Mouse (Mus musculus): ENCODE results near the gene Olfr301. TPM values are rescaled to one million over a fixed set of nuclear protein-coding genes. Genes with fewer than 3 reads are reported as not detected.

Gene Olfr301
- not detected in 2 replicates for polyA plus RNA-seq (2016; fragmentation: Nextera tagmentation; extraction: Ambion mirVana)

DNA sequence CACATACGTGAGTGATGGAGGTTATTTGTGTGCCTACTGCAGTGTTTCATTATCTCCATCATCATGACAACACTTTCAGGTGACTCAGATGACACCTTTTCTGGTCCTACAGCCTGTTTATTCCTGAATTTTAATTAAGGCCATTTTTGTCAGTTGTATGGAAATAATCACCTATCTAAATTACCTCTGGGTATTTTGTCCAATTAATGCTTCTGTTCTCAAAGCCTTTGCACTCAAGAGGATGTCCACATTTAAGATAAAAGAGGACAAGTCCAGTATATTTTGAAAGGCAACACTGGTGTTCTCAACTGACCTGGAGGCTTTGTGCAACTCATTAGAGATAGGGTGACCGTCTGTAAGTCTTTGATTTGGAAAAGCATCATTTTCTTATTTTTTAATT lies at the start of gene Olfr301:
Olfr301 (plus strand) TSS at position 301 of the 400 bp plus-strand sequence.
- Histone ChIP-seq H3K4me1 (replicated peaks) (no peaks in the 10 kb centered on the region), H3K9me3 (no peaks in the 10 kb centered on the region), H3K27ac (no peak within 1 kb of the TSS), H3K27me3 (ENCODE audit: insufficient read depth, poor library complexity, severe bottlenecking) (no peaks in the 10 kb centered on the region), H3K4me3 (no peak within 1 kb of the TSS), H3K36me3 (no peaks in the 10 kb centered on the region)
- WGBS = 87% methylated on average over 2 of the region's 2 CpGs
- DNase-seq (ENCODE audit: low spot score) = no peak

- DNase-seq (ENCODE audit: low spot score) = no peak
- H3K4me1 ChIP-seq (replicated peaks) = no peaks in the 10 kb centered on the region
- H3K9me3 ChIP-seq = no peaks in the 10 kb centered on the region
- H3K36me3 ChIP-seq = no peaks in the 10 kb centered on the region
- H3K4me3 ChIP-seq = no peak within 1 kb of the TSS
- no peaks in the 10 kb centered on the region for H3K27me3 ChIP-seq (ENCODE audit: insufficient read depth, poor library complexity, severe bottlenecking)
- WGBS = 83% methylated on average over 1 of the region's 1 CpGs
- H3K27ac ChIP-seq = no peak within 1 kb of the TSS
Observed at GRCm38 (mm10) chr7:86366828-86367227, 36.8 kb upstream of the Olfr301 start, which contains the start of gene Olfr305. Gene Olfr305, minus strand, starts transcription at chr7:86366928.

DNA sequence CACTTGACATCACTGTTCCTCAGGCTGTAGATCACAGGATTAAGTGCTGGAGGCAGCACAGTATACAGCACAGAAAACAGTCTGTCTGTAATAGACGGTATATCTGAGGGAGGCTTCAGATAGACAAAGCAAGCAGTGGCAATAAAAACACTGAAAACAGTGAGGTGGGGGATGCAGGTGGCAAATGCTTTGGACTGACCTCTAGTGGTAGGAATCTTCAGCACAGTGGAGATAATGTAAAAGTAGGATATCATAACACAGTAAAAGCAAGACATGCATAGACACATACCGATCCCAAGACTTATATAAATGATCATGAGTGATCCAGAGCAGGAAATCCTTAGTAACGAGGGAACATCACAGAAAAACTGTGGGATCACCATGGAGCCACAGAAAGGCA lies 17.9 kb upstream of the Olfr301 start:
- no peaks in the 10 kb centered on the region for H3K27me3 ChIP-seq (ENCODE audit: insufficient read depth, poor library complexity, severe bottlenecking)
- no peaks in the 10 kb centered on the region for H3K36me3 ChIP-seq
- H3K4me3 ChIP-seq = no peak overlapping the region
- 76% methylated on average over 3 of the region's 3 CpGs for WGBS
- DNase-seq (ENCODE audit: low spot score) = no peak
- H3K4me1 ChIP-seq (replicated peaks) = no peaks in the 10 kb centered on the region
- no peak overlapping the region for H3K27ac ChIP-seq
- H3K9me3 ChIP-seq = no peaks in the 10 kb centered on the region

DNA sequence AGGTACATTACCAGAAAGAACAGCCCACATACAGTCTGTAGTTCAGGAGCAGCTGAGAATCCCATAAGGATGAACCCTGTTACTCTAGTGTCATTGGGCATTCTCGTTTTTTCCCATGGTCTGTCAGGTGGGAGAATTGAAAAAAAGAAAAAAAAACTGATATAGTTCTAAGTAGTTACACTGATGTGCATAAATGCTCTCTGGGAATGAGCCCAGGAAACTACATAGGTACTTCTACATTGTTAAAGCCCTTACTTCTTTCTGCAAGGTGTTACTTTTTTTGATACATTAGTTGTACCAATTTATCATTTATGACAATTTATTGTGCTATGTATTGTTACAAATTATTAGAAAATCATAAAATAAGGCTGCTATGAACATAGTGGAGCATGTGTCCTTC lies 17.1 kb upstream of the Olfr301 start, which contains the start of gene Olfr304:
Olfr304 (minus strand) TSS at position 101 of the 400 bp plus-strand sequence.
- Histone ChIP-seq H3K27ac (no peak within 1 kb of the TSS), H3K4me3 (no peak within 1 kb of the TSS), H3K4me1 (replicated peaks) (no peaks in the 10 kb centered on the region), H3K9me3 (no peaks in the 10 kb centered on the region), H3K27me3 (ENCODE audit: insufficient read depth, poor library complexity, severe bottlenecking) (no peaks in the 10 kb centered on the region), H3K36me3 (no peaks in the 10 kb centered on the region)
- 71% methylated on average over 1 of the region's 1 CpGs for WGBS
- no peak for DNase-seq (ENCODE audit: low spot score)

GRCm38 (mm10) chr7:86397689-86398088 lies 6.0 kb upstream of the Olfr301 start, which contains the start of gene Olfr303:
Gene Olfr303, minus strand, starts transcription at chr7:86397789.
- H3K9me3 ChIP-seq = no peaks in the 10 kb centered on the region
- no peaks in the 10 kb centered on the region for H3K36me3 ChIP-seq
- H3K4me1 ChIP-seq (replicated peaks) = no peaks in the 10 kb centered on the region
- H3K27me3 ChIP-seq (ENCODE audit: insufficient read depth, poor library complexity, severe bottlenecking) = no peaks in the 10 kb centered on the region
- H3K27ac ChIP-seq = no peak within 1 kb of the TSS
- no peak for DNase-seq (ENCODE audit: low spot score)
- H3K4me3 ChIP-seq = no peak within 1 kb of the TSS

DNA sequence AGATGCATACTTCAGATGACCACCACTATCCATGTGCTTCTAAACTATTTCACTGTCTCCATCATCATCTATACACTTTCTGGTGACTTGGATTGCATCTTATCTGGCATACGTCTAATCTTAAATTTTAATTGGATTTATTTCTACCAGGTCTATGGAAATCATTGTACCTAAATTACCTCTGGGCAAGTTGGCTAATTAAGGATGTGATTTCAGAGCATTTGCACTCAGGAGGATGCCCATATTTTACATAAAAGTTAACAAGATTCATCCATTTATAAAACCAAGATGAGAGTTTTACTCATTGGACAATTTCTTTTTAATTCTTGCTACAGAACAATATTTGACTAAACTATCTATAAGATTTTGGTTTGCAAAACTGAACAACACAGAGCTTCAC lies 56.0 kb downstream of the Olfr301 start, which contains the start of gene Olfr299:
Olfr299 (plus strand) TSS at position 301 of the 400 bp plus-strand sequence.
- H3K9me3 ChIP-seq = no peaks in the 10 kb centered on the region
- DNase-seq (ENCODE audit: low spot score) = no peak
- no peaks in the 10 kb centered on the region for H3K27me3 ChIP-seq (ENCODE audit: insufficient read depth, poor library complexity, severe bottlenecking)
- WGBS = 91% methylated on average over 1 of the region's 1 CpGs
- H3K4me3 ChIP-seq = no peak within 1 kb of the TSS
- H3K27ac ChIP-seq = no peak within 1 kb of the TSS
- no peaks in the 10 kb centered on the region for H3K4me1 ChIP-seq (replicated peaks)
- no peaks in the 10 kb centered on the region for H3K36me3 ChIP-seq

Other genes with a start within 250 kb of the Olfr301 start
- gene Vmn2r75, start 232.1 kb upstream of the Olfr301 start, polyA plus RNA-seq (2016; fragmentation: Nextera tagmentation; extraction: Ambion mirVana) = not detected in 2 replicates
- not detected in 2 replicates for gene Vmn2r76, start 157.5 kb upstream of the Olfr301 start, polyA plus RNA-seq (2016; fragmentation: Nextera tagmentation; extraction: Ambion mirVana)
- gene Olfr310, start 126.7 kb upstream of the Olfr301 start, polyA plus RNA-seq (2016; fragmentation: Nextera tagmentation; extraction: Ambion mirVana) = not detected in 2 replicates
- gene Olfr309, start 90.1 kb upstream of the Olfr301 start, polyA plus RNA-seq (2016; fragmentation: Nextera tagmentation; extraction: Ambion mirVana) = not detected in 2 replicates
- gene Olfr308, start 78.2 kb upstream of the Olfr301 start, polyA plus RNA-seq (2016; fragmentation: Nextera tagmentation; extraction: Ambion mirVana) = not detected in 2 replicates
- not detected in 2 replicates for gene Olfr307, start 66.3 kb upstream of the Olfr301 start, polyA plus RNA-seq (2016; fragmentation: Nextera tagmentation; extraction: Ambion mirVana)
- not detected in 2 replicates for gene Olfr305, start 36.9 kb upstream of the Olfr301 start, polyA plus RNA-seq (2016; fragmentation: Nextera tagmentation; extraction: Ambion mirVana)
- gene Olfr304, start 17.2 kb upstream of the Olfr301 start, polyA plus RNA-seq (2016; fragmentation: Nextera tagmentation; extraction: Ambion mirVana) = not detected in 2 replicates
- gene Olfr303, start 6.1 kb upstream of the Olfr301 start, polyA plus RNA-seq (2016; fragmentation: Nextera tagmentation; extraction: Ambion mirVana) = not detected in 2 replicates
- not detected in 2 replicates for gene Olfr299, start 56.1 kb downstream of the Olfr301 start, polyA plus RNA-seq (2016; fragmentation: Nextera tagmentation; extraction: Ambion mirVana)
- not detected in 2 replicates for gene Olfr298, start 88.6 kb downstream of the Olfr301 start, polyA plus RNA-seq (2016; fragmentation: Nextera tagmentation; extraction: Ambion mirVana)
- not detected in 2 replicates for gene Olfr297, start 116.1 kb downstream of the Olfr301 start, polyA plus RNA-seq (2016; fragmentation: Nextera tagmentation; extraction: Ambion mirVana)
- not detected in 2 replicates for gene Olfr295, start 180.0 kb downstream of the Olfr301 start, polyA plus RNA-seq (2016; fragmentation: Nextera tagmentation; extraction: Ambion mirVana)
- gene Olfr294, start 212.8 kb downstream of the Olfr301 start, polyA plus RNA-seq (2016; fragmentation: Nextera tagmentation; extraction: Ambion mirVana) = not detected in 2 replicates
- gene Olfr293, start 245.2 kb downstream of the Olfr301 start, polyA plus RNA-seq (2016; fragmentation: Nextera tagmentation; extraction: Ambion mirVana) = not detected in 2 replicates